Mouse (Mus musculus): Measurements from ENCODE around the gene Rora. TPM values are rescaled to one million over a fixed set of nuclear protein-coding genes. Genes with fewer than 3 reads are reported as not detected.

The Rora gene
- polyA plus RNA-seq, 1 experiment from 2014 or later: 23.2 TPM

DNA sequence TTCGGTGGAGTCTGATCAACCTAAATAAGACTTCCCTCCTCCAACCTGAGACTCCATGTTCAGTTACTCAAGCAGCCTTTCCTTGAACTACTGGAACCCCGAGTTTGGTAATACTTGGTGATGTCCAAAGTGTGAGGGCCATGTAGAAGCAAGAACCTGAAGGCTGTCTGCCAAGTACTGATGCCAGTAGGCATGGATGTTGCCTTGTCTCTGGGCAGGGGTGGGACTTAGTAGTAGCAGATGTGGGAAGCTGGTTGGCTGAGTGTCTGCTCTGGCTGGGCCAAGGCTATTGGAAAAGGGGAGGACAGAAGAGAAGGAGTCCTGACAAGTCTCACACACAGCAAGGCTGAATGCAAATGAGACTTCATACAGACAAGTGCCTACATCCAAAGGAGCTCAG is 154.1 kb downstream of the Rora start:
- no peaks in the 10 kb centered on the region for H3K9me3 ChIP-seq (ENCODE audit: control insufficient read depth, low read length)
- H3K4me2 ChIP-seq (ENCODE audit: low read depth, low read length): no peak overlapping the region
- WGBS: 91% methylated on average over 2 of the region's 2 CpGs
- no peaks in the 10 kb centered on the region for H3K36me3 ChIP-seq (ENCODE audit: control insufficient read depth, insufficient read depth, low read length)
- H3K27ac ChIP-seq (ENCODE audit: low read depth, low read length): no peak overlapping the region
- no peak overlapping the region for H3K4me3 ChIP-seq (ENCODE audit: low read depth, low read length)
- H3K4me1 ChIP-seq (ENCODE audit: control insufficient read depth, insufficient read depth, low read length): peaks cover 8% of the 10 kb centered on the region; the same call in 1 of the 2 replicates
- ATAC-seq (ENCODE audit: low read depth): no peak
- H3K9ac ChIP-seq (replicated peaks; ENCODE audit: low read depth, low read length): no peak overlapping the region
- H3K27me3 ChIP-seq (ENCODE audit: control insufficient read depth, insufficient read depth, low read length): no peaks in the 10 kb centered on the region

DNA sequence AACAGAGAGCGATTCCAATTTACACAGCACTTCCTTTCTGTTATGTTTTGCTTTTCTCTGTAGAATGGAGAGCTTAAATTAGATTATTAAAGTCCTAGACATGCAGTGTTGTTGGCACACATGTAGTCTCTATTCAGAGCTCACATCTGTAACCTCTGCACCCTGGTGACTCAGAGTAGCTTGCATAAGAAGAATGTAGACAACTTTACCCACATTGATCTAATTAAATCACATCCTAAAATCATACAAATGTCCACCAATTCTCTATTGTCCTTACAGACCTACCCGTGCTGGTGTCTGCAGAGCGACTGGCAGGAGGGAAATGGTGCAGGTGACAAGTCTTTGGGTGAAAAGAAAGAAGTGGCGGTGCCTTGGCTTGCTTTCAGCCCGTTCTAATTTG is 155.9 kb downstream of the Rora start:
- 75% methylated on average over 5 of the region's 5 CpGs for WGBS
- Histone ChIP-seq H3K9ac (replicated peaks; ENCODE audit: low read depth, low read length) (no peak overlapping the region), H3K27me3 (ENCODE audit: control insufficient read depth, insufficient read depth, low read length) (no peaks in the 10 kb centered on the region), H3K4me2 (ENCODE audit: low read depth, low read length) (no peak overlapping the region), H3K36me3 (ENCODE audit: control insufficient read depth, insufficient read depth, low read length) (no peaks in the 10 kb centered on the region), H3K27ac (ENCODE audit: low read depth, low read length) (no peak overlapping the region), H3K9me3 (ENCODE audit: control insufficient read depth, low read length) (no peaks in the 10 kb centered on the region), H3K4me3 (ENCODE audit: low read depth, low read length) (no peak overlapping the region), H3K4me1 (ENCODE audit: control insufficient read depth, insufficient read depth, low read length) (peaks cover 5% of the 10 kb centered on the region; the same call in 1 of the 2 replicates)
- no peak for ATAC-seq (ENCODE audit: low read depth)

- ATAC-seq (ENCODE audit: low read depth): no peak
- Histone ChIP-seq H3K36me3 (ENCODE audit: control insufficient read depth, insufficient read depth, low read length) (no peaks in the 10 kb centered on the region), H3K27me3 (ENCODE audit: control insufficient read depth, insufficient read depth, low read length) (no peaks in the 10 kb centered on the region), H3K4me2 (ENCODE audit: low read depth, low read length) (no peak overlapping the region), H3K27ac (ENCODE audit: low read depth, low read length) (no peak overlapping the region), H3K4me1 (ENCODE audit: control insufficient read depth, insufficient read depth, low read length) (no peaks in the 10 kb centered on the region), H3K9ac (replicated peaks; ENCODE audit: low read depth, low read length) (no peak overlapping the region), H3K9me3 (ENCODE audit: control insufficient read depth, low read length) (no peaks in the 10 kb centered on the region), H3K4me3 (ENCODE audit: low read depth, low read length) (no peak overlapping the region)
- WGBS: 76% methylated on average over 1 of the region's 1 CpGs
Measured at GRCm38 (mm10) chr9:68814723-68815122, 161.1 kb downstream of the Rora start.

DNA sequence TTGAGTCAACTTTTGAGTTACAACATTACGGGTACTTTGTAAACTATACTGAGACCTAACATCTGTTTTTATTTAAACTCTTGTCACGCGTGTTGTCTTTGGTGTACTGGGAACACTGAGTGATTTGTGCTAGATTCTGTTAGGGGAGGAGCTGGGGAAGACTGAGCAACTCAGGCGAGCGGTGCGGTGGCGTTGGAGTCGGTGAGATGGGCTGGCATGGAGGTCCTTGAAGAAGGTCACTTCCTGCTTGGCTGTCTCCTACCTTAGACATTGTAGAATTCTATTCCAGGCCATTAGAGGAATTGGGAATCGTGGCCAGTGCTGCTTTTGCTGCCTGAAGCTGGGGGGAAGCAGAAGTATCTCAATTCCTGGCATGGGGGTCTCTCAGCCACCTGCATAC is 162.3 kb downstream of the Rora start:
- Histone ChIP-seq H3K4me3 (ENCODE audit: low read depth, low read length) (no peak overlapping the region), H3K4me1 (ENCODE audit: control insufficient read depth, insufficient read depth, low read length) (no peaks in the 10 kb centered on the region), H3K36me3 (ENCODE audit: control insufficient read depth, insufficient read depth, low read length) (no peaks in the 10 kb centered on the region), H3K4me2 (ENCODE audit: low read depth, low read length) (no peak overlapping the region), H3K27ac (ENCODE audit: low read depth, low read length) (no peak overlapping the region), H3K27me3 (ENCODE audit: control insufficient read depth, insufficient read depth, low read length) (no peaks in the 10 kb centered on the region), H3K9me3 (ENCODE audit: control insufficient read depth, low read length) (no peaks in the 10 kb centered on the region), H3K9ac (replicated peaks; ENCODE audit: low read depth, low read length) (no peak overlapping the region)
- WGBS: 90% methylated on average over 9 of the region's 9 CpGs
- no peak for ATAC-seq (ENCODE audit: low read depth)

DNA sequence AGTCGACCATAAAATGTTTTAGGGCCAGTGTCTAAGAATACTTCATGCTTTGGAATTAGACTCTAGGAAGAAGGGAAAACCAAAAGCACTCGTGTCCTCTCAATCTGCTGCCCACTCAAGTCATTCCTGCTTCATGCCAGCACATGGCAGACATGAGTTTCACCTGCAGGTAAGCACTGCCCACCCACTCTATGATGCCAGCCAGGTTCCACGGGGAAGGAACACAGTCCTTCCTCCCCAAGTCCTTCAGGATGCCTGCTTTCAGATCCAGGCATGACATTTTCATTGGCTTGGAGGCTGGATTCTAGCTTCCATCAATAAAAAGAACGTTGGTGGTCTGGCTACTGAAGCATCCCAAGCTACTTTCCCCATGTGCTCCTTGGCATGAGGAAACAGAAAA is 166.4 kb downstream of the Rora start:
- H3K9me3 ChIP-seq (ENCODE audit: control insufficient read depth, low read length): no peaks in the 10 kb centered on the region
- H3K36me3 ChIP-seq (ENCODE audit: control insufficient read depth, insufficient read depth, low read length): no peaks in the 10 kb centered on the region
- no peaks in the 10 kb centered on the region for H3K4me1 ChIP-seq (ENCODE audit: control insufficient read depth, insufficient read depth, low read length)
- ATAC-seq (ENCODE audit: low read depth): no peak
- H3K27ac ChIP-seq (ENCODE audit: low read depth, low read length): no peak overlapping the region
- H3K4me3 ChIP-seq (ENCODE audit: low read depth, low read length): no peak overlapping the region
- 77% methylated on average over 4 of the region's 4 CpGs for WGBS
- no peak overlapping the region for H3K9ac ChIP-seq (replicated peaks; ENCODE audit: low read depth, low read length)
- H3K27me3 ChIP-seq (ENCODE audit: control insufficient read depth, insufficient read depth, low read length): no peaks in the 10 kb centered on the region
- no peak overlapping the region for H3K4me2 ChIP-seq (ENCODE audit: low read depth, low read length)

DNA sequence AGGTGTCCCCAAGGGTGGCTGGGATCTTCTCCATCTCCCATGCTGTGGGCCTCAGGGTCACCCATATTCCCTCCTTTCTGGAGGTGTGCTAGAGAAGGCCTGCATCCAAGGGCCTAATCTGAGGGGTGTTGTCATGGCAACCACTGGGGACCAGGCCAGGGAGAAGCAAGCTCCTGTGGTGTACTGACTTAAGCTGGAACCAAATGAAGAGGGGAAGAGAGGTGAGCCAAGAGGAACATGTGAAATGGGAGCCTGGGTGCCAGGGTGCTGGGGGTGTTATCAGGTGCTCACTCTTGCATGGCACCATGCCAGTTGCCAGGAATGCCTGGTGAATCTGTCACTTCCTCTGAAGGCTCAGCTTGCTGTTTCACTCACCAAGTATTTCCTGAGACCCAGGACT is 166.9 kb downstream of the Rora start:
- Histone ChIP-seq H3K4me3 (ENCODE audit: low read depth, low read length) (no peak overlapping the region), H3K27me3 (ENCODE audit: control insufficient read depth, insufficient read depth, low read length) (no peaks in the 10 kb centered on the region), H3K9me3 (ENCODE audit: control insufficient read depth, low read length) (no peaks in the 10 kb centered on the region), H3K36me3 (ENCODE audit: control insufficient read depth, insufficient read depth, low read length) (no peaks in the 10 kb centered on the region), H3K27ac (ENCODE audit: low read depth, low read length) (no peak overlapping the region), H3K4me1 (ENCODE audit: control insufficient read depth, insufficient read depth, low read length) (no peaks in the 10 kb centered on the region), H3K9ac (replicated peaks; ENCODE audit: low read depth, low read length) (no peak overlapping the region), H3K4me2 (ENCODE audit: low read depth, low read length) (no peak overlapping the region)
- no peak for ATAC-seq (ENCODE audit: low read depth)

GRCm38 (mm10) chr9:68821388-68821787 is 167.8 kb downstream of the Rora start:
- Histone ChIP-seq H3K36me3 (ENCODE audit: control insufficient read depth, insufficient read depth, low read length) (no peaks in the 10 kb centered on the region), H3K27me3 (ENCODE audit: control insufficient read depth, insufficient read depth, low read length) (no peaks in the 10 kb centered on the region), H3K4me1 (ENCODE audit: control insufficient read depth, insufficient read depth, low read length) (no peaks in the 10 kb centered on the region), H3K4me2 (ENCODE audit: low read depth, low read length) (no peak overlapping the region), H3K9me3 (ENCODE audit: control insufficient read depth, low read length) (no peaks in the 10 kb centered on the region), H3K4me3 (ENCODE audit: low read depth, low read length) (no peak overlapping the region), H3K9ac (replicated peaks; ENCODE audit: low read depth, low read length) (no peak overlapping the region), H3K27ac (ENCODE audit: low read depth, low read length) (no peak overlapping the region)
- 33% methylated on average over 1 of the region's 1 CpGs for WGBS
- ATAC-seq (ENCODE audit: low read depth): no peak

DNA sequence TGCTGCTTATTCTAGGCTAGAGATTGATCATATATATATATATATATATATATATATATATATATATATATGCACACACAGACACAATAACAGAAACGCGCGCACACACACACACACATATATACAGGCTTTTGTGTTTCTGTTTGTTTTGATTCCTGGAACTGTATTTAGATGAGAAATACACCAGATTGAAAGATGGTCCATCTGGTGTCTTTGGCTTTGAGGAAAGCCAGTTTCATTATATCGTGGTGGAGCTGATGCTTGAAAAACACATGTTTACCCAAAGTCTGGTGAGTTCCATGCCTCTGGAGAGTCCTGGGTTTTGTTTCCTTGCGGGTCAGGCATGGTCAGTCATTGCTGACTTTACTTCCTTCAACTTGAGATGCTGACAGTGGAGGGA is 169.7 kb downstream of the Rora start:
- Histone ChIP-seq H3K36me3 (ENCODE audit: control insufficient read depth, insufficient read depth, low read length) (no peaks in the 10 kb centered on the region), H3K27ac (ENCODE audit: low read depth, low read length) (no peak overlapping the region), H3K9me3 (ENCODE audit: control insufficient read depth, low read length) (no peaks in the 10 kb centered on the region), H3K9ac (replicated peaks; ENCODE audit: low read depth, low read length) (no peak overlapping the region), H3K4me1 (ENCODE audit: control insufficient read depth, insufficient read depth, low read length) (no peaks in the 10 kb centered on the region), H3K27me3 (ENCODE audit: control insufficient read depth, insufficient read depth, low read length) (no peaks in the 10 kb centered on the region), H3K4me3 (ENCODE audit: low read depth, low read length) (no peak overlapping the region), H3K4me2 (ENCODE audit: low read depth, low read length) (no peak overlapping the region)
- no peak for ATAC-seq (ENCODE audit: low read depth)
- WGBS: 94% methylated on average over 5 of the region's 5 CpGs

DNA sequence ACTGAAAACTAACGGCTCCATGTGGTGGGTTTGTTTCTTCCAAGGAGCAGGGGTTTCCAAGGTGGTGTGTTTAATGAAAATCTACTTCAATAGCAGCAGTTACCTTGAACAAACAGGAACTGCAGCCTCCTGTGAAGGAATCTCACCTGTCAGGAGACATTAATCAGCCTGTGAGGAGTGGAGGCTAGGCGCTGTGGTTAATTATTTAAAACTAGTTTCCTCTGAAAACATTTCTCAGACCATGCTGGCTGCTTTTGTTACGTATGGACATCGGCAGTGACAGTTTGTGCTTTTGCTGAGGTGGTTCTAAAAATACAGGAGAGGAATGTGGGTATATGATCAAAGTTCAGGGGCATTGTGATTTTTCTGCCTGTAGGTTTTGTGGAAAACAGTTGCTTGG is 171.5 kb downstream of the Rora start:
- H3K27me3 ChIP-seq (ENCODE audit: control insufficient read depth, insufficient read depth, low read length): no peaks in the 10 kb centered on the region
- no peak overlapping the region for H3K4me2 ChIP-seq (ENCODE audit: low read depth, low read length)
- H3K4me3 ChIP-seq (ENCODE audit: low read depth, low read length): no peak overlapping the region
- ATAC-seq (ENCODE audit: low read depth): no peak
- H3K27ac ChIP-seq (ENCODE audit: low read depth, low read length): no peak overlapping the region
- H3K9me3 ChIP-seq (ENCODE audit: control insufficient read depth, low read length): no peaks in the 10 kb centered on the region
- WGBS: 72% methylated on average over 4 of the region's 4 CpGs
- H3K9ac ChIP-seq (replicated peaks; ENCODE audit: low read depth, low read length): no peak overlapping the region
- no peaks in the 10 kb centered on the region for H3K4me1 ChIP-seq (ENCODE audit: control insufficient read depth, insufficient read depth, low read length)
- no peaks in the 10 kb centered on the region for H3K36me3 ChIP-seq (ENCODE audit: control insufficient read depth, insufficient read depth, low read length)

- ATAC-seq (ENCODE audit: low read depth): no peak
- WGBS: 97% methylated on average over 3 of the region's 3 CpGs
Measured at GRCm38 (mm10) chr9:68825841-68826240, 172.3 kb downstream of the Rora start.

More at GRCm38 (mm10) chr9:68825841-68826240, 172.3 kb downstream of the Rora start:
- H3K4me3 ChIP-seq (ENCODE audit: low read depth, low read length): no peak overlapping the region
- H3K4me2 ChIP-seq (ENCODE audit: low read depth, low read length): no peak overlapping the region
- H3K27ac ChIP-seq (ENCODE audit: low read depth, low read length): no peak overlapping the region
- H3K9ac ChIP-seq (replicated peaks; ENCODE audit: low read depth, low read length): no peak overlapping the region
- H3K4me1 ChIP-seq (ENCODE audit: control insufficient read depth, insufficient read depth, low read length): no peaks in the 10 kb centered on the region
- no peaks in the 10 kb centered on the region for H3K27me3 ChIP-seq (ENCODE audit: control insufficient read depth, insufficient read depth, low read length)
- no peaks in the 10 kb centered on the region for H3K9me3 ChIP-seq (ENCODE audit: control insufficient read depth, low read length)
- H3K36me3 ChIP-seq (ENCODE audit: control insufficient read depth, insufficient read depth, low read length): no peaks in the 10 kb centered on the region

All from neural tube, embryonic 14.5 days (tissue).